Mouse (Mus musculus): ENCODE measurements around the gene Nek6. TPM values are rescaled to one million over a fixed set of nuclear protein-coding genes. Genes with fewer than 3 reads are reported as not detected.

Nek6 gene
- total RNA-seq, 4 experiments from 2014 or later, result 34.1 to 54.9 (median 44.9) TPM

- no peak for DNase-seq (ENCODE audit: low spot score in 2 of 2)
Observed at GRCm38 (mm10) chr2:38616956-38617872, 105.8 kb downstream of the Nek6 start.

- DNase-seq (ENCODE audit: low spot score in 2 of 2), result no peak
Observed at GRCm38 (mm10) chr2:38619777-38620176, 108.3 kb downstream of the Nek6 start.

GRCm38 (mm10) chr2:38621076-38621475 lies 109.6 kb downstream of the Nek6 start:
- DNase-seq (ENCODE audit: low spot score in 2 of 2), result no peak

- DNase-seq (ENCODE audit: low spot score in 2 of 2), result peak; percentile 50 to 66
Observed at GRCm38 (mm10) chr2:38621610-38622021, 110.2 kb downstream of the Nek6 start.

- DNase-seq (ENCODE audit: low spot score in 2 of 2), result no peak
Observed at GRCm38 (mm10) chr2:38623411-38623810, 112.0 kb downstream of the Nek6 start.

- no peak for DNase-seq (ENCODE audit: low spot score in 2 of 2)
Observed at GRCm38 (mm10) chr2:38623821-38624590, 112.6 kb downstream of the Nek6 start.

GRCm38 (mm10) chr2:38628801-38629200 lies 117.4 kb downstream of the Nek6 start:
- no peak for DNase-seq (ENCODE audit: low spot score in 2 of 2)

GRCm38 (mm10) chr2:38629451-38629850 lies 118.0 kb downstream of the Nek6 start:
- DNase-seq (ENCODE audit: low spot score in 2 of 2), result no peak

GRCm38 (mm10) chr2:38630574-38630973 lies 119.1 kb downstream of the Nek6 start:
- DNase-seq (ENCODE audit: low spot score in 2 of 2), result no peak

GRCm38 (mm10) chr2:38637716-38638267 lies 126.3 kb downstream of the Nek6 start:
- DNase-seq (ENCODE audit: low spot score in 2 of 2), result no peak

- DNase-seq (ENCODE audit: low spot score in 2 of 2), result no peak
Observed at GRCm38 (mm10) chr2:38641761-38642160, 130.3 kb downstream of the Nek6 start.

- DNase-seq (ENCODE audit: low spot score in 2 of 2), result peak; percentile 80 to 84
Observed at GRCm38 (mm10) chr2:38643625-38644427, 132.4 kb downstream of the Nek6 start, which contains the start of gene Psmb7. Gene Psmb7, minus strand, starts transcription at chr2:38644087.

Small RNA genes lying within 50 kb of the gene (microRNA-seq; reads per million reads assigned to microRNA genes)
- gene Gm27634, result 0 reads per million in 2 experiments

Other genes with a start within 250 kb of the Nek6 start
- gene Dennd1a, start 224.3 kb upstream of the Nek6 start, total RNA-seq (2022), result 10 to 100 TPM; 70.3 to 95.1 (median 85.8) TPM
- 10 to 100 TPM; 67.2 to 84.6 (median 74.4) TPM for gene Lhx2, start 172.4 kb upstream of the Nek6 start, total RNA-seq (2022)
- 100 to 1,000 TPM; 190 to 208 (median 197) TPM for gene Psmb7, start 132.4 kb downstream of the Nek6 start, total RNA-seq (2022)
- gene Nr5a1, start 202.9 kb downstream of the Nek6 start, total RNA-seq (2022), result under 1 TPM in 2 of 4 experiments, not detected in 2; 0.11 to 0.21 TPM

Data from layer of hippocampus, adult 8-10 months (tissue).